Mouse (Mus musculus) cerebral cortex, adult 2 months (tissue): Measurements from ENCODE around the gene Abhd17c.

Source experiments
- WGBS: fragments of 180-500 bp; shearing (Covaris S2); methylation state at CpG from one replicate; pipeline ENCODE4 v1.1.7; 2018; 5-methylcytosine and 5-hydroxymethylcytosine counted together

Abhd17c gene

DNA sequence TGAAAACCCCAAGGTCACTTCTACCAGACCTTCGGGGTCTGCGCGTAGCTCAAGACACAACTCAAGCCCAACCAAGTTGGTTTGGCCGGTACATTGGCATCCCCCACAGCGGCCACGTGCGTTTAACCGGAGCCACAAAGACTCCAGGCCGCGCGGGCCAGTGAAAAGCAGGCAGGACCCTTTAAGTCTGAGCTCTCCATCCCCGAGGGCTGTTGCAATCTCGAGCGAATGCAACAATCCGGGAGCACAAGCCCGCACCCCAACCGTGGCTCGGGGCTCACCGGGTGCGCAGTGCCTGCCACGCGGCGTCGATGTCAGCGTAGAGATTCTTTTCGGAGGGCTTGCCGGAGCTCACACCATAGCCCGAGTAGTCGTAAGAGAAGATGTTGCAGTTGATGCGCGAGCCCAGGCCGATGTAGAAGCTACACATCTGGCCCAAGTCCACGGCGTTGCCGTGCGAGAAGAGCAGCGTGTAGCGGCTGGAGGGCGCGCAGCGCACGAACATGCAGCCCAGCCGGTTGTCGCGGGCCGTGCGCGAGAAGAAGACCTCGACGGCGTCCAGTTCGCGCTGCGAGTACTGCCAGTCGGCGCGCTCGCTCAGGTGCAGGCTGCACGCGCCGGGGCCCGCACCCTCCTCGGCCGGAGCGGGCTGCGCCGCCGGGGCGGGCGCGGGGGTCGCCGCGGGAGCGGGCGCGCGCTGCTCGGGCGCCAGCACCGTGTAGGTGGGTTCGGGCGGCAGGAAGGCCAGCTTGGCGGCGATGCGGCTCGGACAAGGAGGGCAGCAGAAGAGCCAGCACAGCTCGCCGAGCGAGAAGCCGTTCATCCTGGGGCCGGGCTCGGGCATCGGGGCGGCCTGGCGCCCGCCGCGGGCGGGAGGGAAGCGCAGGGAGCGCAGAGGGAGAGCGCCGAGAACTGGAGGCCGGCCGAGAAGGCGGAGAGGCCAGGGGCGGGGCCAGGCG is at the start of gene Abhd17c:
TSS of gene Abhd17c (minus strand) at position 893 of the 959 bp plus-strand sequence.
- WGBS = 1% methylated on average over 107 of the region's 109 CpGs

- 86% methylated on average over 6 of the region's 6 CpGs for WGBS
Observed at GRCm38 (mm10) chr7:84197208-84197860, 45.6 kb upstream of the Abhd17c start.

DNA sequence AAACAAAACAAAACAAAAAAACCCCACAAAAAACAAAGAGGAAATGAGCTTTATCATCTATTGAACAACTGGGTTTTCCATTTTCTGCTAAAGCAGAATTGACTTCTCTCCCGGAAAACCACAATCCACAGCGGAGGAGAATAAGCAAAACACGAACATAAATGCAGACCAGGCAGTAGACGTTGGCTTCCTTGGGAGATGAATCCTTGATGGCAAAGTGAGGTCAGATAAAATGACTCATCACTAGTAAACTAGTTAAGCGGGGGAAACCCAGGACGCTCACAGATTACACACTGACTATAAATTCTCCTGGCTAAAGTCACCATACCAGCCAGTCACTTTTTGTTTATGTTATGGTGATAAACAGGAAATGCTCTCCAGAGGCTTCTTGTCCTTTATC is 44.5 kb upstream of the Abhd17c start:
- WGBS = 95% methylated on average over 6 of the region's 6 CpGs

DNA sequence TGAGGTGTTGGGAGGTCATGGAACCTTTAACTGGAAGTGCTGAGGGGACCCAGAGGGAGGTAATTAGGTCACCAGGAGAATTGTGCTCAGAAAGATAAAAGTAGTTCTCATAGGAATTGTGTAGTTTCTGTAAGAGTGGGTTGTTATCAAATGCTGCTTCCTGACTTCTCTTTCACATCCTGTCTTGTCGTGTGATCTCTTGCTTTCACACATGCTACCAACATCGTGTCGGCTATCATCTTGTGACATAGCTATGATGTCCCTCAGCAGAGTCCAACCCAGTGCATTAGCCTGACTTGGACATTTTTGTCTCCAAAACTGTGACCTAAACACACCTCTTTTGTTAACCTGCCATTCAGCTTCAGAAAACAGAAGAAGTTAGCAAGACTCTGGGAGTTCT is 40.6 kb upstream of the Abhd17c start:
- WGBS = 71% methylated on average over 3 of the region's 3 CpGs

- 91% methylated on average over 2 of the region's 2 CpGs for WGBS
Observed at GRCm38 (mm10) chr7:84191476-84191875, 39.8 kb upstream of the Abhd17c start.

DNA sequence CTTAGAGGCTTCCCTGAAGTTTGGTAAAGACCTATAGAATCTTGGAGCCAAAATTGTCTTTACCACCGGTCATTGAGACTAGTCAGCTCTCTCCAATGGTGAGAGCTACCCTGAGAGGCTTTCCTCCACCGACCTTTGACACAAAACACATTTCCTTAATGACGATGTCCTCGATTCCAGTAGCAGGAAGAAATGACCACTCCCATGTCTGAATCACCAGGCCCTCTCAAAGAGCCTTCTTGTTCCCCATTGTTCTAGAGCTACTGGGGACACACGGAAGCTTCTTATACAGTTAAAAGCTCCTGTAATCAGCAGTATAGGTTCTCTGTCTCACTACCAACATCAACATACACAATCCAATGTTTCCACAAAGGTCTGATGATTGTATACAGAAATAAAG is 36.5 kb upstream of the Abhd17c start:
- WGBS = 78% methylated on average over 5 of the region's 5 CpGs

DNA sequence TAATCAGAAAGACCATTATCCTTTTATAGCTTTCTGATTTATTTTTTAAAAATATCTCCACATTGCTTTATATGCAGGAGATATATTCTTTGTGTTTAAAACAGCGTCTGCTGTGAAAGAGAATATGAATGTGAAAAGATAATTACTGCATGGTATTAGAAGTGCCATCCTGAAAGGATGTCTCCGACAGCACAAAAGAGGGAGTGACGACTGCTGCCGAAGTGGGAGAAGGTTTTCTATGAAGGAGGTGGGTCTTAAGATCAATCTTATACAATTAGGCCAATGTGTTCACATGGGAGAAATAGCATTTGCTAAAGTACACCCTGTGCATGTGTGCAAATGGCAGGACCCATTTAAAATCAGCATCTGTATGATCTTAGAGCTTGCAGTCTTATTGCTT is 33.5 kb upstream of the Abhd17c start:
- 72% methylated on average over 4 of the region's 4 CpGs for WGBS

GRCm38 (mm10) chr7:84184703-84185102 is 33.0 kb upstream of the Abhd17c start:
- WGBS = 81% methylated on average over 3 of the region's 3 CpGs

- 96% methylated on average over 2 of the region's 2 CpGs for WGBS
Observed at GRCm38 (mm10) chr7:84178809-84179208, 27.1 kb upstream of the Abhd17c start.

GRCm38 (mm10) chr7:84174655-84175448 is 23.2 kb upstream of the Abhd17c start:
- 35% methylated on average over 11 of the region's 11 CpGs for WGBS

- 80% methylated on average over 4 of the region's 4 CpGs for WGBS
Observed at GRCm38 (mm10) chr7:84173394-84173793, 21.7 kb upstream of the Abhd17c start.

GRCm38 (mm10) chr7:84171177-84171787 is 19.6 kb upstream of the Abhd17c start:
- WGBS = 97% methylated on average over 1 of the region's 1 CpGs

GRCm38 (mm10) chr7:84168355-84168754 is 16.7 kb upstream of the Abhd17c start:
- WGBS = 92% methylated on average over 2 of the region's 2 CpGs

DNA sequence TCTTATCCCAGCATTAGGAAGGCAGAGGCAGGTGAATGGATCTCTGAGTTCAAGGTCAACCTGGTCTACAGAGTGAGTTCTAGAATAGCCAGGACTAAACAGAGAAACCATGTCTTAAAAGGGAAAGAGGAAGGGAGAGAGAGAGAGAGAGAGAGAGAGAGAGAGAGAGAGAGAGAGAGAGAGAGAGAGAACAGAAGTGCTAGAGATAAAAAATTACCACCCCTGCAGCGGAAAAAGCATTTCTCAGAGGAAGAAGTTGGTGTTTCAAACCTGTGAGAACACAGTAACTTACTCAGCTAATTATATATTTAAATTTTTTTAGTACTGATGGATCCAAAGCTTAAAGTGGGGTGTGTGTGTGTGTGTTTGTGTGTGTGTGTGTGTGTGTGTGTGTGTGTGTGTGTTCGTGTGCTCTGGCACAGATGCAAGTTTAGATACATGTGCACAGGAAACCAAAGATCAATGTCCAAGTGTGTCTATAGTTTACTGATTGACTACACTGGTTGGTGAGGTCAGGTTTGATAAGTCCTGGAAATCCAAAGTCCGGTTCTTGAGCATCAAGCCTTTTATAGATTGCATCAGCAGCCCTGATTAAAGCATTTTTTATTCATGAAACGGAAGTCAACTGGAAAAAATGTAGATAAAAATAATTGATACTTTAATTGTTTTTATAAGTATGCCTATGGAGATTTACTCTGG is 15.2 kb upstream of the Abhd17c start:
- WGBS = 81% methylated on average over 4 of the region's 4 CpGs

DNA sequence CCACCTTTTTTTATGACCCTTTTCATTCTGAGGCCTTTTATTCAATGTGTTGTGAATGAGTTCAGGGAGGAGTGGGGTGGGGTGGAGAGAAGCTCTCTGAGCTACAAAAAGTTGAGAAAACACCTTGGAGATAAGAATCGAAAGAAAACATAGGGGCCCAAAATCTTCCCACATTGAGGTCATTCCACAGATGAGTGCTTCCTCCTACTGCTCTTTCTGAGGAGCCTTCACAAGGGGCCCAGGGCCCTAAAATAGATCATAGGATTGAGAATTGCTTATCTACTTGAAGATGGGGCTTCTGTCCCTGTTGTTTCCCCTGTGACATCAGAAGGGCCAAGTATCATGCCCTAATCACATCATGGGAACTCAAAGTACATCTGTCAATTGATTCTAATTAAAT is 14.3 kb upstream of the Abhd17c start:
- WGBS = 92% methylated on average over 1 of the region's 1 CpGs

DNA sequence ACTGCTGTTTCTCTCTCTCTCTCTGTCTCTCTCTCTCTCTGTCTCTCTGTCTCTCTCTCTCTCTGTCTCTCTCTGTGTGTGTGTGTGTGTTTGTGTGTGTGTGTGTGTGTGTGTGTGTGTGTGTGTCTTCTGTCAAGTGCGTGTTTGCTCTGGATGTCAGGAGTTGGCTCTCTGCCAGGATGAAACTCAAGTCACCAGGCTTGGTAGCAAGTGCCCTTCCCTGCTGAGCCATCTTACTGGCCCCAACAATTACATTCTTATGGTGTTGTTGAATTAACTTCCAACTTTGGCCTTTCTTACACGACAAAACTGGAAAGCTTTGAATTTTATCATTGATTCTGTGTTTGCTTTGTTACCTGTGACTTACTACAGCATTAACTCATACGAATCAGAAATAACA is 13.6 kb upstream of the Abhd17c start:
- WGBS = 67% methylated on average over 3 of the region's 3 CpGs

DNA sequence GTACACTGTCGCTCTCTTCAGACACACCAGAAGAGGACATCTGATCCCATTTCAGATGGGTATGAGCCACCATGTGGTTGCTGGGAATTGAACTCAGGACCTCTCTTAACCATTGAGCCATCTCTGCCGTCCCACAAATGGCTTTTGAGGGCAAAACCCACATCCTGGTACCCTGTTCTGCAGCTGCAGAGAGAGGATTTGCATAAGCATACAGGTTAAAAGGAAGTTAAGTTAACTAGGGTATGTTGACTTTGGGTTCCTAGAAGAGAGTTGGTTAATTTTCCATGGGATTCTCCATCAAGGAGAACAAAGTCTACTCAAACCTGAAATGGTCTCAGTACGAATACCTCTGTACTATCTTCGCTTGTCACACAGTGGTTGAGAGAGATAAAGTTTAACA is 13.2 kb upstream of the Abhd17c start:
- 89% methylated on average over 4 of the region's 4 CpGs for WGBS

GRCm38 (mm10) chr7:84164419-84164818 is 12.7 kb upstream of the Abhd17c start:
- WGBS = 87% methylated on average over 2 of the region's 2 CpGs

DNA sequence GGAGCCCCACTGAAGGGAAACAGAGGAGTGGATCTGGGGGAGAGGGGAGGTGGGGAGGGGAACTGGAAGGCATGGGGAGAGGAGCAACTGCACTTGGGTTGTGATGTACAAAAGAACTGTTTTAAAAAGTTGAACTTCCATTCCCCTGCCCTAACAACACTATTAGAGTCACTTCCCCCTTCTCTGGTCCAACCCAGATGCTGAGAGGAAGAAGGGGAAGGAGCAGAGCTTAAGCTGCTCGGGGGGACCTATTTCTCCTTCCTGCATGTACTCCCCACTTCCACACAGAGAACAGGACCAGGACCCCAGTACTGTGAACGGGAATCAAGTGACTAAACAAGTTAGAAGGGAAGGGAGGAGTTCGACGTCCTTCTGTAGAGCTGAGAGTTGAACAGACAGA is 11.9 kb upstream of the Abhd17c start:
- WGBS = 83% methylated on average over 4 of the region's 4 CpGs

GRCm38 (mm10) chr7:84159414-84159813 is 7.7 kb upstream of the Abhd17c start:
- WGBS = 97% methylated on average over 2 of the region's 2 CpGs

DNA sequence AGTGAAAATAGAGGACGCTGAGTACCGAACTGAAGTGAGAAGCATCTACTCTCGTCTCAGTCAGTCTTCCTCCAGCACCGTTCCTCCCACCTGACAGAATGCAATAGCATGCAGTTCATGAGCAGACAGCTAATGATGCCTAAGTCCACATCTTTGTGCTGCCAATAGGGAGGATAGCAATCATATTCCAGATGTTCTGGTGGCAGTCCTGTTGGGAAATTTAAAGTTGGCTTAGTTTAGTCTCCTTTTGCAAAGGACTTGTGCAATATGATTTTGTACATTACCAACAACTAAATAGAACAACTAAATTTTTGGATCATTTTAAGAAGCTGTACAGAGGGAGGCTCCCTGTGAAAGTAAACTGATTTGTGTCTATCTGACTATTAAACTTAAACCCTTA is 2.1 kb upstream of the Abhd17c start:
- 79% methylated on average over 4 of the region's 4 CpGs for WGBS
